Mouse (Mus musculus) inflammation-experienced regulatory T-cells, adult 16 weeks (primary cell): ENCODE measurements around the gene Aff2. TPM values are rescaled to one million over a fixed set of nuclear protein-coding genes. Genes with fewer than 3 reads are reported as not detected.

Experiments
- polyA plus RNA-seq: library from polyadenylated mRNA; unstranded; fragments of 100-300 nt; shearing (Covaris generic); gene quantifications from one replicate; pipeline ENCODE4 v1.2.1, GENCODE M21; 2017

Aff2 gene
- polyA plus RNA-seq = not detected

GRCm38 (mm10) chrX:69360238-69361054 lies at the start of gene Aff2:
Gene Aff2 (plus strand): TSS chrX:69360294.

